Comparison of ENCODE assay signal across 8 mouse cellular contexts in the genomic region with DNA sequence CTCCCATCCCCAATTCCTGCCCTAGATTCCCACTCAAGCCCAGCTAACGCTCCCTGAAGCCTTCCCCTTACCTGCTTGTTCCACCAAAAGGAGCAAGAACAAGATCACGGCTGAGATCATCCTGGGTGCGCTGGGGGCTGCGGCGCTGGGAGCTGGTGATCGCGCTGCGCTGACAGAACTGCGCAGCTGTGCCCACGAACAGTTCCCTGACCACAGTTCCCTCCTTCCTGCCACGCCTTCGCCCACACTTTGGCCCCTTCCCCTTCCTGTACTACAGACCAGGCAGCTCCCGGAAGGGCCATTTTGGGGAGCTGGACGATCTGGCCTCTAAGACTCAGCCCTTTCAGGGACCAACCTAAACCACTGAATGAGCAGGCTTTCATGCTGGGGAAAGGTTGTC. TPM values are rescaled to one million over a fixed set of nuclear protein-coding genes. Genes with fewer than 3 reads are reported as not detected.
DNase-seq lines count a peak whose midpoint lies in the region; ATAC-seq and TF ChIP-seq lines count a peak whose summit lies in the region.
"Had no signal": no experiment of that assay in that cellular context is flagged by ENCODE, and none has a peak within 500 bp of the region (broad histone marks: within the 10 kb centered on the region; RNA-seq: fewer than 3 reads in every experiment).

Fcer1g (minus strand) TSS at position 240 of the 400 bp plus-strand sequence.

- 95% methylated on average over 14 of the region's 14 CpGs for WGBS in forebrain, embryonic 10.5 days
- WGBS in intestine, embryonic 14.5 days: 89% methylated on average over 14 of the region's 14 CpGs
- WGBS in lung, postnatal 0 days: 85% methylated on average over 14 of the region's 14 CpGs
- WGBS in stomach, postnatal 0 days: 79% methylated on average over 14 of the region's 14 CpGs

- no peak within 1 kb of the TSS; the same call in 1 of the 2 replicates for H3K4me3 ChIP-seq in forebrain, embryonic 10.5 days
- no peak within 1 kb of the TSS for H3K4me3 ChIP-seq in intestine, embryonic 14.5 days (ENCODE audit: low read depth, low read length)
- 0 out of 2 replicates have a peak within 1 kb of the TSS, but pooled peaks have one; percentile 15 for H3K4me3 ChIP-seq in lung, postnatal 0 days (ENCODE audit: low read depth, low read length)
- H3K4me3 ChIP-seq in stomach, postnatal 0 days (ENCODE audit: low read depth, low read length): no peak within 1 kb of the TSS
- H3K4me3 ChIP-seq: erythroblast, embryonic 14.5 days had no signal

- no peak within 1 kb of the TSS for H3K27ac ChIP-seq in forebrain, embryonic 10.5 days
- H3K27ac ChIP-seq in intestine, embryonic 14.5 days (ENCODE audit: low read depth): no peak within 1 kb of the TSS; the same call in 1 of the 2 replicates
- H3K27ac ChIP-seq in lung, postnatal 0 days (ENCODE audit: low read length): peak within 1 kb of the TSS; percentile 87
- H3K27ac ChIP-seq in stomach, postnatal 0 days (replicated peaks): 0 out of 2 replicates have a peak within 1 kb of the TSS, but pooled peaks have one; percentile 5

- no peak for TF ChIP-seq EP300 in lung, postnatal 0 days (IDR thresholded peaks at IDR 0.05)
- TF ChIP-seq EP300 in stomach, postnatal 0 days (optimal IDR thresholded peaks at IDR 0.05): no peak

- H3K27me3 ChIP-seq in forebrain, embryonic 10.5 days (ENCODE audit: poor library complexity, severe bottlenecking): no peaks in the 10 kb centered on the region
- no peaks in the 10 kb centered on the region for H3K27me3 ChIP-seq in intestine, embryonic 14.5 days (replicated peaks; ENCODE audit: control insufficient read depth, insufficient read depth, low read length)
- no peaks in the 10 kb centered on the region for H3K27me3 ChIP-seq in lung, postnatal 0 days (replicated peaks; ENCODE audit: insufficient read depth, low read length)
- H3K27me3 ChIP-seq in stomach, postnatal 0 days (ENCODE audit: control insufficient read depth, insufficient read depth, low read length): no peaks in the 10 kb centered on the region

- no peak for ATAC-seq in intestine, embryonic 14.5 days (replicated peaks; ENCODE audit: low FRiP score, low TSS enrichment, low read depth)
- 0 out of 2 replicates have a peak, but pooled peaks have one; percentile 7 for ATAC-seq in lung, postnatal 0 days
- no peak for ATAC-seq in stomach, postnatal 0 days (ENCODE audit: low FRiP score, low TSS enrichment)

- H3K4me2 ChIP-seq in intestine, embryonic 14.5 days (ENCODE audit: low read length): no peak within 1 kb of the TSS
- H3K4me2 ChIP-seq in lung, postnatal 0 days (replicated peaks; ENCODE audit: low read depth, low read length): no peak within 1 kb of the TSS
- H3K4me2 ChIP-seq in stomach, postnatal 0 days (replicated peaks; ENCODE audit: low read depth): no peak within 1 kb of the TSS

- DNase-seq in thymus, postnatal 4 days: peak; percentile 23
- no peak for DNase-seq in thymus, postnatal 25 days
- DNase-seq in forebrain, embryonic 10.5 days (ENCODE audit: extremely low spot score, low spot score): no peak
- no peak for DNase-seq in intestine, embryonic 14.5 days (ENCODE audit: low spot score)
- DNase-seq in lung, postnatal 0 days (ENCODE audit: low spot score): peak; percentile 29
- no peak for DNase-seq in stomach, postnatal 0 days (ENCODE audit: low spot score)
- no peak for DNase-seq in frontal cortex, postnatal 10 days (ENCODE audit: low spot score in 2 of 2)

- no peaks in the 10 kb centered on the region for H3K9me3 ChIP-seq in forebrain, embryonic 10.5 days
- no peaks in the 10 kb centered on the region for H3K9me3 ChIP-seq in intestine, embryonic 14.5 days (ENCODE audit: control insufficient read depth, low read length)
- no peaks in the 10 kb centered on the region for H3K9me3 ChIP-seq in lung, postnatal 0 days (ENCODE audit: low read length)
- no peaks in the 10 kb centered on the region for H3K9me3 ChIP-seq in stomach, postnatal 0 days (ENCODE audit: control insufficient read depth, low read length)

- H3K9ac ChIP-seq in intestine, embryonic 14.5 days (ENCODE audit: low read length): no peak within 1 kb of the TSS
- H3K9ac ChIP-seq in lung, postnatal 0 days (replicated peaks; ENCODE audit: low read depth): 0 out of 2 replicates have a peak within 1 kb of the TSS, but pooled peaks have one; percentile 8
- H3K9ac ChIP-seq in stomach, postnatal 0 days (ENCODE audit: low read length): no peak within 1 kb of the TSS

- H3K36me3 ChIP-seq in forebrain, embryonic 10.5 days (replicated peaks): peaks cover 62% of the 10 kb centered on the region
- peaks cover 60% of the 10 kb centered on the region for H3K36me3 ChIP-seq in intestine, embryonic 14.5 days (ENCODE audit: control insufficient read depth, insufficient read depth, low read length)
- H3K36me3 ChIP-seq in lung, postnatal 0 days (ENCODE audit: insufficient read depth, low read length): peaks cover 34% of the 10 kb centered on the region
- peaks cover 34% of the 10 kb centered on the region for H3K36me3 ChIP-seq in stomach, postnatal 0 days (ENCODE audit: control insufficient read depth, insufficient read depth, low read length)

- peaks cover 25% of the 10 kb centered on the region for H3K4me1 ChIP-seq in forebrain, embryonic 10.5 days
- no peaks in the 10 kb centered on the region for H3K4me1 ChIP-seq in intestine, embryonic 14.5 days (replicated peaks; ENCODE audit: control insufficient read depth, insufficient read depth, low read length)
- H3K4me1 ChIP-seq in lung, postnatal 0 days (ENCODE audit: insufficient read depth, low read depth, low read length): no peaks in the 10 kb centered on the region
- no peaks in the 10 kb centered on the region for H3K4me1 ChIP-seq in stomach, postnatal 0 days (replicated peaks; ENCODE audit: control insufficient read depth, insufficient read depth)

- no peak for TF ChIP-seq CTCF in lung, postnatal 0 days (IDR thresholded peaks at IDR 0.05)
- TF ChIP-seq CTCF in stomach, postnatal 0 days (IDR thresholded peaks at IDR 0.05; ENCODE audit: low read depth): no peak

RNA-seq across cellular contexts. Expression of gene Fcer1g, which starts in this region (rescaled TPM):
- 12.0 and 12.1 TPM in 2 replicates for polyA plus RNA-seq in forebrain, embryonic 10.5 days (2016; fragmentation: Nextera tagmentation; extraction: Ambion mirVana)
- polyA plus RNA-seq in intestine, embryonic 14.5 days (2014; fragmentation: Nextera tagmentation; extraction: Ambion mirVana): 47.0 and 55.3 TPM in 2 replicates
- 121 and 130 TPM in 2 replicates for polyA plus RNA-seq in lung, postnatal 0 days (2015; fragmentation: Nextera tagmentation; extraction: Ambion mirVana)
- 51.3 and 59.4 TPM in 2 replicates for polyA plus RNA-seq in stomach, postnatal 0 days (2015; fragmentation: Nextera tagmentation; extraction: Ambion mirVana)

Comparison
In these comparisons a context has a peak if more than half of its experiments do, and no peak if none do; other contexts are left out.
1. DNase-seq: peak in thymus, postnatal 4 days (single experiment) and lung, postnatal 0 days (single experiment); none in thymus, postnatal 25 days (single experiment), forebrain, embryonic 10.5 days (single experiment), intestine, embryonic 14.5 days (single experiment), stomach, postnatal 0 days (single experiment) and frontal cortex, postnatal 10 days (0 of 2).
2. H3K27ac ChIP-seq: peak in lung, postnatal 0 days (single experiment) and stomach, postnatal 0 days (single experiment); none in forebrain, embryonic 10.5 days (single experiment) and intestine, embryonic 14.5 days (single experiment).